Mouse (Mus musculus) adrenal gland, postnatal 10 days (tissue): ENCODE data around the gene Chst5. TPM values are rescaled to one million over a fixed set of nuclear protein-coding genes. Genes with fewer than 3 reads are reported as not detected.
A peak's percentile ranks its signal among the peaks of the same experiment; 100 is the strongest.

Experiments used
- DNase-seq: peaks from one replicate; pipeline ENCODE4 v3.0.0; 2021; ENCODE audit warnings: mixed read lengths
- total RNA-seq, 2 experiments: library from RNA; stranded (reverse); gene quantifications; 2 replicates each; pipeline ENCODE4 v1.2.3; 2021

Gene Chst5
- total RNA-seq, 2 experiments from 2014 or later, result 0.15 to 0.18 TPM

- no peak for DNase-seq
Measured at GRCm38 (mm10) chr8:111929648-111930344, 19.5 kb upstream of the Chst5 start.

DNA sequence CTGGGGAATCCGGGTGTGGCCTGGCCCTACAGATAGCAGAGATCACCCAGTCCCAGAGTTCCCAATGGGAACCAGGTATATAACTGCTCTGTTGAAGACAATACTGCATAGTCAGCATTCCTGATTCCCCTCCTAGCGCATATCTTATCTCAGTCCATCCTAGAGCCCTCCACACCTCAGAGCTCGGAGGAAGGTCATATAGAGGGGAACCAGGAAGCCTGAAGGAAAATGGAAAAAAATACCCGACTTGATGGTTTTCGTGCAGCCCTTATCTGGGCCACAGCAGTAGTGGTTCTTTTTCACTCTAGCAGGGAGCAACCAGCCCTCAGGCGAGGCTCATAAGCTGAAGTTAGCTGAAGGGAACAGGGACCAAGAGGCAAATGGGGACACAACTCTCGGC, 14.7 kb upstream of the Chst5 start:
- no peak for DNase-seq

- DNase-seq, result peak; percentile 69
Measured at GRCm38 (mm10) chr8:111923383-111923804, 13.1 kb upstream of the Chst5 start.

DNA sequence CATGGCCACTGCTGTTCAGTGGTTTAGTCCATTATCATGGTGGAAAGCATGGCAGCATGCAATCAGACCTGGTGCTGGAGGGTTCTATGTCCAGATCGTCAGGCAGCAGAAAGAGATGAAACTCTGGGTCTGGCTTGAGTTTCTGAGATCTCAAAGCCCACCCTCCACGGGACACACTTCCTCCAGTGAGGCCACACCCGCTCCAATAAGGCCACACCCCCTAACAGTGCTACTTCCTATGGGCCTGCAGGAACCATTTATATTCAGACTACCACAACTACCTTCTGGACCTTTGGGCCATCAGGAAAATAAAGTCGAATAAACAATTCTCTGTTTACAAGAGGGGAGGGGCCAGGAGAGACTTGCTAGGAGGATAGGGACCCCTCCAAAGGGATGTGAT, 10.7 kb upstream of the Chst5 start:
- no peak for DNase-seq

DNA sequence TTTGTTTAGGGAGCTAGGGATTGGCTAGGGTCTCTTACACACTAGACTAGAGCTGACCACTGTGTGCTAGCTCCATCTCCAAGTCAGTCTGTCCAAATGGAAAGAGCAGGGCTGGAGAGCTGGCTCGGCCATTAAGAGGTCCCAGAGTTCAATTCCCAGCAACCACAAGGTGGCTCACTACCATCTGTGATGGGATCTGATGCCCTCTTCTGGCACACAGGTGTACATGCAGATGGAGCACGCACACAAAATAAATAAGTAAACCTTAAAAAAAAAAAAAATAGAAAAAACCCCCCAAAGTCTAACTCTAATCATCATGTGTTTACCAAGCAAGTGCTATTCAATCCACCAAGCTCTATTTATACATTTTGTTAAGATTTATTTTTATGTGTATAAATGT, 9.4 kb upstream of the Chst5 start:
- DNase-seq, result no peak

- DNase-seq, result peak; percentile 17
Measured at GRCm38 (mm10) chr8:111912860-111913432, 2.7 kb upstream of the Chst5 start.

GRCm38 (mm10) chr8:111911572-111911971, 1.3 kb upstream of the Chst5 start:
- no peak for DNase-seq

GRCm38 (mm10) chr8:111905500-111906121, 4.6 kb downstream of the Chst5 start:
- no peak for DNase-seq

DNA sequence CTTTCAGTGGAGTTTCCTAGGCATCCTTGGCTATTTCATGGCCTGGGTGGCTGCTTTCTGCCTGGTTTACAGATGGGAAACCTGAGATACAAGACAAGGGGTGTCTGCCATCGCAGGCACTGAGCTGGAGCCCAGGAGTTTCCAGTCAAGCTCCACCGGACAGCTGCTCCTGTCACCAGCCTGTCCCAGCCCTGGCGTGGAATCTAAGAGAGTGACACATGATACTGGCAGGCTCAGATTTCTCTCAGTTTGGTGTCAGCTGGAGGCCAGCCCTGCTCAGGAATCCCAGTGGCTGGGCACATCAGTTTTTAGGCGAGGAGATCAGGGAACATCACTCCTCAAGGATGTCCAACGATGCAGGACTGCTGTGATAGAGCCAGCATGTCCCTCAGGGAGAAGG, 8.2 kb downstream of the Chst5 start:
- no peak for DNase-seq

DNA sequence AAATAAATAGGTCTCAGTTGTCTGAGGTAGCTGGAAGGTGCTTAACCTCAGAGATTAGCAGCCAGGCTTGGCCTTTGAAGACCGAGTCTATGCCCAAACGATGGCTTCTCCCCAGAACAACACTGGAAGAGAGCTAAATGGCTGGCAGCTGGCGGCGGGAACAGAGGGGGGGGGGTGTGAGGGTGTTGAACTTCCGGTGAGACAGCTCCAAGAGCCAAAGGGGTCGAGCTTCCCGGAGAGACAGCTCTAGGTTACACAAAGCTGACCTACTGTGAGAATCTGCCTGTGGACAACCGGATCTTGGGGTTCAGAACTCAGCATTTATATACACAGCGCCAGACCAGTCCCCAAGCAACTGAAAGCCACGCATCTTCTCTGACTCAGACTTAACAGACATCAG, 11.7 kb downstream of the Chst5 start:
- no peak for DNase-seq

DNA sequence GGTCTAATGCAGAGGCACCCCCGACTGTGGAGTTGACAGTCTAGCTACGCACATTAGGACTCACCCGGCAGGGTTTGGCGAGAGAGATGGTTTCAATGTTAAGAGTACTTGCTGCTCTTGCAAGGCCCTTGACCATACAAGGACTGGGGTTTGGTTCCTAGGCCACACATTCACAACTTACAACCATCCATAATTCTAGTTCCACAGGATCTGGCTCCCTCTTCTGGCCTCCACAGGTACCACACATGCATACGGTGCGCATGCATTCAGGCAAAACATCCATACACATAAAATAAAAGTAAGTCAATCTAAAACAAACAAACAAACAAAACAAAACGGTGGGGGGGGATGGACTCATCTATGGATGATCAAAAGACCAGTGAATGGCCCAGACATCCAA, 15.3 kb downstream of the Chst5 start:
- DNase-seq, result no peak

DNA sequence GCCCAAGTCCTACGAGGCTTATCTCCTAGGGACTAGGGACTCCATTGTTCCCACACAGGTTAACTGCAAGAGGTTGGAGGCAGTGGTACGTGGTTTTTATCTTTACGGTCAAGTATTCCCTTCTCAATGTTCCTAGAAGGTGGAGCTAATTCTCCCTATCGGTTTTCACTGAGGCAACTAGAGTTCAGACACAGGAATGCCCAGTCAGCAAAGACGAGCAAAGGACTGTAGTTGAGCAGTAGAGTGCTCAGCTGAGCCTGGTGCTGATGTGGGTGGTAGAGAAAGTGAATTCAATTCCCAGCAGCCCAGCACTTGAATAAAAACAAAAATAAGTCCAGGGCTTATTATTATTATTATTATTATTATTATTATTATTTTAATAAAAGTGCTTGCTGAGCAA, 17.6 kb downstream of the Chst5 start:
- no peak for DNase-seq

GRCm38 (mm10) chr8:111891983-111892382, 18.3 kb downstream of the Chst5 start:
- no peak for DNase-seq

- DNase-seq, result no peak
Measured at GRCm38 (mm10) chr8:111890911-111891303, 19.3 kb downstream of the Chst5 start.

GRCm38 (mm10) chr8:111889931-111890910, 20.0 kb downstream of the Chst5 start:
- DNase-seq, result no peak

GRCm38 (mm10) chr8:111888091-111888650, 22.1 kb downstream of the Chst5 start:
- no peak for DNase-seq

DNA sequence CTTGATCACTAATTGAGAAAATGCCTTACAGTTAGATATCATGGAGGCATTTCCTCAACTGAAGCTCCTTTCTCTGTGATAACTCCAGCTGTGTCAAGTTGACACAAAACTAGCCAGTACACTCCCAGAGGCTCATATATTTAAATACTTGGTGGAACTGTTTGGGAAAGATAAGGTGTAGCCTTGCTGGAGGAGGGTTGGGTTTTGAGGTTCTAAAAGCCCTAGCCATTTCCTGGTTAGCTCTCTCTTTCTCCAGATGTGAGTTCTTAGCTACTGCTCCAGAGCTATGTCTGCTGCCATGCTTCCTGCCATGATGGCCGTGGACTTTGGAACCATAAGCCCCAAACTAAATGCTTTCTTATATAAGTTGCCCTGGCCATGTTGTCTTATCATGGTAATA, 22.8 kb downstream of the Chst5 start:
- DNase-seq, result no peak

- DNase-seq, result no peak
Measured at GRCm38 (mm10) chr8:111883615-111884014, 26.6 kb downstream of the Chst5 start.

GRCm38 (mm10) chr8:111881591-111881990, 28.7 kb downstream of the Chst5 start:
- DNase-seq, result peak; percentile 69

GRCm38 (mm10) chr8:111877711-111878110, 32.5 kb downstream of the Chst5 start:
- no peak for DNase-seq

GRCm38 (mm10) chr8:111876355-111876948, 33.8 kb downstream of the Chst5 start, which contains the start of gene Tmem170:
Tmem170 (minus strand) TSS chr8:111876750.
- peak; percentile 98 for DNase-seq

GRCm38 (mm10) chr8:111875758-111876157, 34.5 kb downstream of the Chst5 start:
- DNase-seq, result no peak
